Mouse (Mus musculus) liver, embryonic 14.5 days (tissue): ENCODE data around the gene Gadl1.
A peak's percentile ranks its signal among the peaks of the same experiment; 100 is the strongest.

Experiments
- CTCF ChIP-seq: IDR thresholded peaks from 2 replicates; pipeline ENCODE4 v1.5.1; 2016; ENCODE audit warnings: antibody characterized with exemption, low read depth, control low read depth
- EP300 ChIP-seq: IDR thresholded peaks from 2 replicates; pipeline ENCODE4 v1.6.1; 2016; ENCODE audit warnings: antibody characterized with exemption, low read depth

GRCm38 (mm10) chr9:115990661-115991060 lies 81.4 kb downstream of the Gadl1 start:
- TF ChIP-seq CTCF (peak; percentile 61), EP300 (no peak)
